Mouse (Mus musculus): Measurements from ENCODE around the gene Rbbp5.

DNA sequence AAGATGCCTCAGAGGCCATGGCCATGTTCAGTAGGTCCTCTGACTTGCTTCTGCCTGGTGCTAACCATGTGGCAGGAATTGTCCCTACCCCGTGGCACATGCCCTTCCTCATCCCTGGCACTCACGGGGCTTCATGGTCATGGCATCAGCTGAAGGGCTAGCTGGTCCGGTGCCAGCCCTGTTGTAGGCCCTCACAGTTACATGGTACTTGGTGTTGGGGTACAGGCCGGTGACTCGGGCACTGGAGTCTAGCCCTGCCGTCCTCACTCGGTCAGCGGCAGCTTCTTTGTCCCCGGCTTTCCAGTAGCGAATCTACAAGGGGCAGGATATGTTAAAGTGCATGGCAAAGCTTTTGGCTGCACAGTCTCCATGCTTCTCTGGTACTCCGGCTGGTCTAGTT is 39.6 kb downstream of the Rbbp5 start:
- TF ChIP-seq CTCF (IDR thresholded peaks at IDR 0.05) (no peak), EP300 (IDR thresholded peaks at IDR 0.05) (no peak)
